Mouse (Mus musculus) gonadal fat pad, adult 2 months (tissue): ENCODE measurements around the gene Donson. TPM values are rescaled to one million over a fixed set of nuclear protein-coding genes. Genes with fewer than 3 reads are reported as not detected.

Experiments
- DNase-seq: peaks from one replicate; pipeline ENCODE4 v3.0.0-alpha.2; 2012; ENCODE audit warnings: low read depth
- polyA plus RNA-seq: library from polyadenylated mRNA; depleted of rRNA; stranded (reverse); fragments of >200 nt; gene quantifications from 2 replicates; pipeline ENCODE4 v1.2.3, GENCODE M21; 2012; rRNA removed

The Donson gene
- polyA plus RNA-seq, 1 experiment = 3.8 TPM

GRCm38 (mm10) chr16:91644901-91645300 lies 43.7 kb downstream of the Donson start:
- DNase-seq = no peak

- no peak for DNase-seq
Observed at GRCm38 (mm10) chr16:91640171-91640570, 48.4 kb downstream of the Donson start.

GRCm38 (mm10) chr16:91639636-91640035 lies 48.9 kb downstream of the Donson start:
- DNase-seq = no peak

- no peak for DNase-seq
Observed at GRCm38 (mm10) chr16:91639161-91639560, 49.4 kb downstream of the Donson start.

GRCm38 (mm10) chr16:91633641-91634040 lies 54.9 kb downstream of the Donson start:
- DNase-seq = no peak

- no peak for DNase-seq
Observed at GRCm38 (mm10) chr16:91632940-91633339, 55.6 kb downstream of the Donson start.

GRCm38 (mm10) chr16:91632439-91632838 lies 56.1 kb downstream of the Donson start:
- DNase-seq = no peak

GRCm38 (mm10) chr16:91630584-91630983 lies 58.0 kb downstream of the Donson start:
- no peak for DNase-seq

- DNase-seq = no peak
Observed at GRCm38 (mm10) chr16:91629749-91630148, 58.8 kb downstream of the Donson start.

GRCm38 (mm10) chr16:91628673-91629072 lies 59.9 kb downstream of the Donson start:
- DNase-seq = no peak

- DNase-seq = no peak
Observed at GRCm38 (mm10) chr16:91627831-91628230, 60.7 kb downstream of the Donson start.

Other genes with a start within 250 kb of the Donson start
- gene Ifnar1, start 203.5 kb downstream of the Donson start, polyA plus RNA-seq = 25.7 and 26.7 TPM in 2 replicates
- 39.0 and 46.2 TPM in 2 replicates for gene Ifngr2, start 141.7 kb downstream of the Donson start, polyA plus RNA-seq
- 81.1 and 81.7 TPM in 2 replicates for gene Tmem50b, start 91.0 kb downstream of the Donson start, polyA plus RNA-seq
- 1.5 and 2.0 TPM in 2 replicates for gene Dnajc28, start 69.7 kb downstream of the Donson start, polyA plus RNA-seq
- 35.3 and 36.3 TPM in 2 replicates for gene Gart, start 41.8 kb downstream of the Donson start, polyA plus RNA-seq
- gene Son, start 41.3 kb downstream of the Donson start, polyA plus RNA-seq = 110 and 115 TPM in 2 replicates
- gene Cryzl1, start 40.2 kb upstream of the Donson start, polyA plus RNA-seq = 25.1 and 30.9 TPM in 2 replicates
- 19.0 and 25.8 TPM in 2 replicates for gene Itsn1, start 40.5 kb upstream of the Donson start, polyA plus RNA-seq